Mouse (Mus musculus) midbrain, embryonic 14.5 days (tissue): ENCODE data around the gene Polh. TPM values are rescaled to one million over a fixed set of nuclear protein-coding genes. Genes with fewer than 3 reads are reported as not detected.

Source experiments
- ATAC-seq: fragments of 200-750 bp; cut with Nextera tagmentation; 2 replicates; pipeline ENCODE4 v1.8.0; 2017; ENCODE audit warnings: moderate number of reproducible peaks, moderate library complexity; ENCODE audit not compliant: low FRiP score, low TSS enrichment
- DNase-seq: peaks from one replicate; pipeline ENCODE4 v3.0.0-alpha.2; 2015
- H3K27ac ChIP-seq: fragments of 300-500 bp; sonication (generic); replicated peaks from 2 replicates; pipeline ENCODE4 v1.5.1; 2014; ENCODE audit warnings: mild to moderate bottlenecking, low read depth, low read length, moderate library complexity
- H3K27me3 ChIP-seq: fragments of 300-500 bp; sonication (generic); 2 replicates; pipeline ENCODE4 v1.6.1; 2014; ENCODE audit warnings: low read length, control low read depth, mixed read lengths; ENCODE audit not compliant: control insufficient read depth, insufficient read depth
- H3K36me3 ChIP-seq: fragments of 300-500 bp; sonication (generic); 2 replicates; pipeline ENCODE4 v1.6.1; 2014; ENCODE audit warnings: low read length, control low read depth; ENCODE audit not compliant: control insufficient read depth, insufficient read depth
- H3K4me1 ChIP-seq: fragments of 300-500 bp; sonication (generic); 2 replicates; pipeline ENCODE4 v1.6.1; 2014; ENCODE audit warnings: mild to moderate bottlenecking, antibody characterized with exemption, low read length, control low read depth; ENCODE audit not compliant: control insufficient read depth, insufficient read depth
- H3K4me2 ChIP-seq: fragments of 300-500 bp; sonication (generic); 2 replicates; pipeline ENCODE4 v1.6.1; 2014; ENCODE audit warnings: mild to moderate bottlenecking, low read length, moderate library complexity
- H3K4me3 ChIP-seq: fragments of 300-500 bp; sonication (generic); replicated peaks from 2 replicates; pipeline ENCODE4 v1.5.1; 2014; ENCODE audit warnings: low read depth, low read length
- H3K9ac ChIP-seq: fragments of 300-500 bp; sonication (generic); replicated peaks from 2 replicates; pipeline ENCODE4 v1.6.1; 2014; ENCODE audit warnings: mild to moderate bottlenecking, low read length, moderate library complexity
- H3K9me3 ChIP-seq: fragments of 300-500 bp; sonication (generic); 2 replicates; pipeline ENCODE4 v1.6.1; 2016; ENCODE audit warnings: low read length, control low read depth, mixed read lengths; ENCODE audit not compliant: control insufficient read depth
- WGBS: fragments of 180-500 bp; shearing (Covaris S2); extraction: QIAGEN DNeasy Blood & Tissue Kit; methylation state at CpG from one replicate; pipeline ENCODE4 v1.1.7; 2014; 5-methylcytosine and 5-hydroxymethylcytosine counted together
- polyA plus RNA-seq: library from polyadenylated mRNA; unstranded; fragments of >200 nt; fragmentation: Nextera tagmentation; extraction: Ambion mirVana; gene quantifications from 2 replicates; pipeline ENCODE4 v1.2.1, GENCODE M21; 2014

The Polh gene
- polyA plus RNA-seq, 1 experiment from 2014 or later = 5.9 TPM

DNA sequence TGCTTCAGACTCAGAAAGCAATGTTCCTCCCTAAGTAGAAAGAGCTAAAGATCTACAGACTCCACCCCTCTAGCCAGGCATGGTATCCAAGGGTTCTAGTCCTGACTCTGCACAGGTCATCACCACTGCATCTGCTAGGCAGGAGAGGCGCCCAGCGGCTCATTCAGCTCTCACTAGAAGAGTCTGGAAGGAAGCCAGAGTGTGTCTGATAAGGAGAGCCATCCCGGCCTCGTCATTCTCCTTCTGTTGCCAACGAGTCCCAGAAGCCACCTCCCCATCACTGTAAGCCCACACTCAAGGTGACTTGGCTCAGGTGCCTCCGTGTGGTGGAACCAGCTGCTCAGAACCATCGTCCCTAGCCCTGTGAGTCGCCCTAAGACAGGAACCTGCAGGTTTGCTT lies 69.6 kb downstream of the Polh start:
- ATAC-seq = no peak
- H3K36me3 ChIP-seq = peaks cover 25% of the 10 kb centered on the region
- DNase-seq = no peak
- H3K27ac ChIP-seq = no peak overlapping the region
- WGBS = 78% methylated on average over 8 of the region's 8 CpGs
- no peaks in the 10 kb centered on the region for H3K27me3 ChIP-seq
- no peak overlapping the region for H3K4me3 ChIP-seq
- no peaks in the 10 kb centered on the region for H3K9me3 ChIP-seq
- no peak overlapping the region for H3K4me2 ChIP-seq
- H3K9ac ChIP-seq = no peak overlapping the region
- H3K4me1 ChIP-seq = no peaks in the 10 kb centered on the region

DNA sequence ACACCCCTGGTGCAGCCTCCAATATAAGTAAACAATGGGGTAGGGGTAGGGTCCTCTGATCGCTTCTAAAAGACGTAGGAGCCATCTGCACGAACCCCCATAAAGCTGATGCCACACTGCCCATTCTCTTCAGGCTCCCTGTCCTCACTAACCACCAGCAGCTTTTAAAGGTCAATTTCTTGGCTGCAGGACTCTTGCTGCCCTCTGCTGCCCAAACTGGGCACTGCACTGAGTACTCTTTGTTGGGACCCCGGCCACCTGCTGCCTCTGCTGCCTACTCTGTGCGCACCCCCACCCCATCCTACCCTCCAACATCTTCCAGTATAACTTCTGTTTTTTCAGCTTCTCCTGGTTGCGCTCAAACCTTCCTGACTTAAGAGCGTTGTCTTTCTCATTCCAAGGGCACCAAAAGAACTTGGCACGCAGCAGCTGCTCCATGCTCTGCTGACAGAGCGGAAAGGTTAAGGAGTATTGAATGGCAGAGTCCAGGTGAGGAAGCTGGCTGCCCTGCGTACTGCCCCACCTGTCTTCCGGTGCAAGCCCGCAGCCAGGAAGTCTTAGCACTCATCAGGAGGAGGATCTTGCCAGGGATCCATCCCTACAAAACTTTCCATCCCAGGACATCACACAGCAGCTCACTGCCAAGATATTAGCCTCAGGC lies 70.3 kb downstream of the Polh start:
- Histone ChIP-seq H3K4me2 (no peak overlapping the region), H3K4me3 (no peak overlapping the region)
- WGBS = 12% methylated on average over 12 of the region's 12 CpGs

DNA sequence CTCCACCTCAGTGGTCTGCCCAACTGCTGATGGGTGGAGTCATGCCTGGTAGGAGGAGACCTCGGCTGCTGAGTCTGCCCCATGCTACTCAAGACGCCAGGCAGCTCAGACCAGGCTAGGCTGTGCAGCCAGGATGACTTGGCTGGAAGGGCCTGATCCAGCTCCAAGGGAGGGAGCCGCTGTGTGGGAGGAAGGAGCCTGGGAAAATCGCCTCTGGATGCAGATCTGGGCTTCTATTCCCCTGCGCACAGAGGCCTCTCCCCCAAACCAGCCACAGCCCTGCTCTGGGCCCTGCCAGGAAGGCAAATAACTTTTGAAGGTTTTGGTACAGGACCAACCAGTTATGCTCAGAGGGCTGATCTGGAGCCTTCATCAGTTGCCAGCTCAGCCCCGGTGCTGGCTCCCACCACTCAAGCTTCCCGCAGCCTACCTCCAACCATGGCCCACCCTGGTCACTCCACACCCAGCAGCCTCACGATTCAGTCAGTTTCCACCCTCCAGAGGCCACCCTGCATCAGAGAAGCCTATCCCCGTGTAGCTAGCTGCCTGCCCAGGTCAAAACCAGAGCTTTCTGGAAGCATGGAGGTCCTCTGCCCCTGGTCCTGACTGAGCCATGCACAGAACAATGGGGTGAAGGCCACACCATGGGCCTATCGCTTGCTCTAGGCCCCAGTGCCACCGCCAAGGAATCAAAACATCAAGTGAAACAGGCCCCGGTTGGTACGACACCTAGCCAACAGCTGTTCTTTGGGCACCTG lies 72.5 kb downstream of the Polh start:
- Histone ChIP-seq H3K27me3 (no peaks in the 10 kb centered on the region), H3K27ac (no peak overlapping the region), H3K4me2 (no peak overlapping the region), H3K9ac (no peak overlapping the region), H3K4me1 (no peaks in the 10 kb centered on the region), H3K9me3 (no peaks in the 10 kb centered on the region), H3K4me3 (no peak overlapping the region), H3K36me3 (peaks cover 54% of the 10 kb centered on the region)
- WGBS = 81% methylated on average over 13 of the region's 13 CpGs
- no peak for ATAC-seq
- no peak for DNase-seq

More for the DNA sequence above, 70.3 kb downstream of the Polh start:
- Histone ChIP-seq H3K27ac (no peak overlapping the region), H3K27me3 (no peaks in the 10 kb centered on the region), H3K36me3 (peaks cover 31% of the 10 kb centered on the region), H3K9me3 (no peaks in the 10 kb centered on the region), H3K9ac (no peak overlapping the region; the same call in 1 of the 2 replicates), H3K4me1 (no peaks in the 10 kb centered on the region)
- ATAC-seq (peak; percentile 55; the same call in 1 of the 2 replicates), DNase-seq (peak; percentile 86)

DNA sequence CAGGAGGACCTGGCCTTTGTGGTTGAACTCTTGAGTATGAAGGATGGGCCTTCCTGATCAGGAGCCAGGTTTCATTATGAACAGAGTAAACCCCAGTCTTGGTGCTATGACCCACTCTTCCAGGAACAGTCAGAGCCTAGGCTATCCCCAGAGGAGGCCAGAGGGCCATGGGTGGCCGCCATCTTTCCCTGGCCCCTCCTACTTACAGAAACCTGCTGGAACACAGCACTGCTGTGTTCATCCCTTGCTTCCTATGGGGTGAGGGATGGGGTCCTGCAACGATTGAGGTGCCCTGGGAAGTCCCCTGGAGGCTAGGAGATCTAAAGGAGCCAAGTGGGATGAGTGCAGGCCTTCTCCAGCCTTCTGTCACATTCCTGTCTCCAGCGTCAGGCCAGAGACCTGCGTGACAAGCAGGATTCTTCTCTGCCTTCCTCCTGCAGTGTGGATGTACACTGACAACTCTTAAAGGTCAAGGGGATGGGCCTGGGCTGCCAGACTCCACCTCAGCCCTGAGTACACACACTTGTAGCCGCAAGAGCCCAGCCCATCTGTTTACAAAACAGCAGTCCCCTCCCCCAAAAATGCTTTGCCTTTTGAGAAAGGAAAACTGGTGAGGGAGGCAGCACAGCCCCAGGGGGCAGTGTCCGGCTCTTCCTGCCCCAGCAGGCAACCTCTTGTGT lies 74.5 kb downstream of the Polh start:
- ATAC-seq (no peak), DNase-seq (no peak)
- Histone ChIP-seq H3K9me3 (no peaks in the 10 kb centered on the region), H3K27me3 (no peaks in the 10 kb centered on the region), H3K4me3 (no peak overlapping the region), H3K4me2 (no peak overlapping the region), H3K36me3 (peaks cover 74% of the 10 kb centered on the region), H3K4me1 (no peaks in the 10 kb centered on the region), H3K9ac (no peak overlapping the region), H3K27ac (no peak overlapping the region)
- 89% methylated on average over 6 of the region's 6 CpGs for WGBS

DNA sequence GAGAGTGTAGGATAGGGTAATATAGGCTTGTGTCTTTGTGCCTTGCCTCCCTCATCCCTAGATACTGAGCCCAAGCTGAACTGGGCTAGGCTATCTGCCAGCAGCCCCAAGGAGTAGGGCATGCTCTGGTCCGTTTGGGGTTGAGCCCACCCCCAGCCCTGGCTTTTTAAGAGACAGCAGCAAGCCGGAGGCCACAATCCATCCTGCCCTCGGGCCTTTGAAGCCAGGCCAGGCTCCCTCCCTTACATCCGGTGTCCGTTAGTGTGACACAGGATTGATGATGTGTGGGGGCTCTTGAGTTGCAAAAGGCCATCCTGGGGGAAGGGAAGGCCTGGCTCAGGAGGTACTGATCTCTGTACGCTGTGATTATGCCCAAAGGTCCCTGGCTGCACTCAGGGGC lies 75.8 kb downstream of the Polh start:
- Histone ChIP-seq H3K4me3 (no peak overlapping the region), H3K27ac (no peak overlapping the region), H3K4me2 (no peak overlapping the region), H3K4me1 (no peaks in the 10 kb centered on the region), H3K9me3 (no peaks in the 10 kb centered on the region), H3K27me3 (no peaks in the 10 kb centered on the region), H3K9ac (no peak overlapping the region), H3K36me3 (peaks cover 87% of the 10 kb centered on the region)
- DNase-seq (no peak), ATAC-seq (no peak)
- WGBS = 87% methylated on average over 6 of the region's 6 CpGs

DNA sequence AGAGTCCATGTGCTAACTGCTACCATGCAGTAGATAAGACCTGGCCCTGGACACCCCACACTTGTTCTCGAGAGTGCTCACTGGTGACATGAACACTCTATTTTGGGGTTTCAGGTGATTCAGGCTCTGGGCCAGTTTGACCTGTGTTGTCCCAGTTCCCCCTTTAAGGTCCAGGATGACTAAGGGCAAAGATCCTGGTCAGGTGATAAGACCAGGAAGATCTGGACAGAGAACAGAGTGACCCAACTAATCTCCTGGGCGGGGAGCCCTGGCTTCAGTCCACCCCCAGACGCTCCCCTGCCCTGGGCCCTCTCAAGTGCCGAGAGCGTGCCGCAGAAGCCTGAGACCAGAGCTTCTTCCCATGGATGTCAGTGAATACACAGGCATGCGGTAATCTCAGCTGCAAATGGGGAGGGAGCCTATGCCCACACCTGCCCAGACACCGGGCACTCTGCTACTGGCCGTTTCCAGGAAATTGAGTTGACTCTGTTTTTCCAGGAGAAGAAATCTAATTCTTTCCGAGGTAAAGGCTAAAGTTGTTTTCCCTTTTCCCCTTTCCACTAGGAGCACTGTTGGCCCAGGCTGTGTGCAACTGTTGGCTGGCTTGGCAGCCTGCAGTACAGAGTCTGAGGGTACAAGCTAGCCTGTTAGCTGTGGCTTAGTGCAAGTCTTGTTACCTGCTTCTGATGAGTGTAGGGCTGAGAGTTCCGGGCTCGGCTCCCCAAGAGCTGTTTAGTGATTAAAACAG lies 78.3 kb downstream of the Polh start:
- ATAC-seq (no peak), DNase-seq (no peak)
- Histone ChIP-seq H3K4me2 (no peak overlapping the region), H3K4me1 (no peaks in the 10 kb centered on the region), H3K9me3 (no peaks in the 10 kb centered on the region), H3K36me3 (peaks cover 79% of the 10 kb centered on the region), H3K27me3 (no peaks in the 10 kb centered on the region), H3K9ac (no peak overlapping the region), H3K4me3 (no peak overlapping the region), H3K27ac (no peak overlapping the region)
- 92% methylated on average over 12 of the region's 12 CpGs for WGBS

DNA sequence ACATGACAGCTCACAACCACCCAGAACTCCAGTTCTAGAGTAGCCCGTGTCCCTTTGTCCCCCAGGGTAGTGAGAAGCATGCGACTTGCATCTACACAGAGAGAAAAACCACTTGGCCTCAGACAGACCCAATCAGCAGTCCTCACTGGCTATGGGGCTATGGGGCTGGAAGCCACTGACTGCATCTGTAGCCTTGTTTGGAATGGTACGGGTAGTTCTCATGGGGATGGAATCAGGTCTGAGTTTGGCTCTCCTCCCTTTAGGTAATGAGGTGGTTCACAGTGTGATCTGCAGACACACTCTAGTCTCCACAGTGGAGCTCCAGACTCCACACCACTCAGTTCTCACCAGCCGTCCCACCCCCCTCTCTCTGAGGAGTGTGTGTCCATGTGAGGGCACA lies 79.2 kb downstream of the Polh start:
- DNase-seq (no peak), ATAC-seq (no peak)
- WGBS = 98% methylated on average over 4 of the region's 4 CpGs
- Histone ChIP-seq H3K4me1 (0 out of 2 replicates have a peak, but pooled peaks cover 3% of the 10 kb centered on the region), H3K27me3 (no peaks in the 10 kb centered on the region), H3K9ac (no peak overlapping the region), H3K4me2 (no peak overlapping the region), H3K36me3 (peaks cover 73% of the 10 kb centered on the region), H3K9me3 (no peaks in the 10 kb centered on the region), H3K27ac (no peak overlapping the region), H3K4me3 (no peak overlapping the region)

DNA sequence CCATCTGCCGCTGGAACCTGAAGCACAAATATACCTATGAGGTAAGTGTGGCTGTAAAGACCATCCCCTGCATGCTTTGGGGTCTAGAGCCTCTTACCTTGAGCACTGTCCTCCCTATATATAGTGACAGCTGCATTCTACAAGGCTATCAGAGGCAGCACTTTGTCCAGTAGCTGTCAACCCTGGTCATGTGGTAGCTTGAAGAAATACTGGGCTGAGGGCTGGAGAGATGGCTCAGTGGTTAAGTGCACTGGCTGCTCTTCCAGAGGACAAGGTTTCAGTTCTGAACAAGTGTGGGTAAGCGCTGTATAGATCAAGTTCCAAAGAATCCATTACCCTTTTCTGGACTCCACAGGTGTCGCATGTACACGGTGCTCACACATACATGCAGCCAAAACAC lies 79.7 kb downstream of the Polh start:
- no peaks in the 10 kb centered on the region for H3K9me3 ChIP-seq
- no peak overlapping the region for H3K4me2 ChIP-seq
- DNase-seq (no peak), ATAC-seq (no peak)
- no peak overlapping the region for H3K27ac ChIP-seq
- H3K4me3 ChIP-seq = no peak overlapping the region
- peaks cover 73% of the 10 kb centered on the region for H3K36me3 ChIP-seq
- H3K27me3 ChIP-seq = no peaks in the 10 kb centered on the region
- H3K9ac ChIP-seq = no peak overlapping the region
- H3K4me1 ChIP-seq = 0 out of 2 replicates have a peak, but pooled peaks cover 3% of the 10 kb centered on the region
- over 99% methylated on average over 4 of the region's 4 CpGs for WGBS
